Mouse (Mus musculus): ENCODE measurements around the gene 4931429L15Rik. TPM values are rescaled to one million over a fixed set of nuclear protein-coding genes. Genes with fewer than 3 reads are reported as not detected.
"Not testable (repeated sequence)": the region's sequence is repeated elsewhere in the genome, so short reads cannot be mapped to it uniquely, and the experiment has no call there.

Gene 4931429L15Rik
- polyA plus RNA-seq, 1 experiment from 2014 or later = not detected

GRCm38 (mm10) chr9:46337331-46337730 lies 17.5 kb upstream of the 4931429L15Rik start:
- Histone ChIP-seq H3K4me3 (no peak overlapping the region), H3K27ac (peak overlapping the region; percentile 70), H3K9ac (no peak overlapping the region), H3K27me3 (peaks cover 13% of the 10 kb centered on the region; the same call in 1 of the 2 replicates), H3K36me3 (no peaks in the 10 kb centered on the region), H3K9me3 (no peaks in the 10 kb centered on the region), H3K4me1 (replicated peaks) (peaks cover 33% of the 10 kb centered on the region), H3K4me2 (no peak overlapping the region)
- ATAC-seq (ENCODE audit: low FRiP score) = peak; percentile 11; the same call in 1 of the 2 replicates
- WGBS = 54% methylated on average over 7 of the region's 7 CpGs

- 68% methylated on average over 13 of the region's 14 CpGs for WGBS
- not testable (repeated sequence) for H3K9ac ChIP-seq; H3K4me2 ChIP-seq; H3K9me3 ChIP-seq; H3K27ac ChIP-seq; ATAC-seq (ENCODE audit: low FRiP score); H3K4me3 ChIP-seq; H3K36me3 ChIP-seq
- Histone ChIP-seq H3K4me1 (replicated peaks) (peaks cover 33% of the 10 kb centered on the region), H3K27me3 (peaks cover 13% of the 10 kb centered on the region; the same call in 1 of the 2 replicates)
Measured at GRCm38 (mm10) chr9:46336294-46336693, 16.5 kb upstream of the 4931429L15Rik start.

- Histone ChIP-seq H3K4me1 (replicated peaks) (peaks cover 33% of the 10 kb centered on the region), H3K27ac (no peak overlapping the region), H3K9me3 (no peaks in the 10 kb centered on the region), H3K9ac (no peak overlapping the region), H3K36me3 (no peaks in the 10 kb centered on the region), H3K4me3 (no peak overlapping the region), H3K27me3 (peaks cover 13% of the 10 kb centered on the region; the same call in 1 of the 2 replicates), H3K4me2 (no peak overlapping the region)
- 78% methylated on average over 10 of the region's 10 CpGs for WGBS
- no peak for ATAC-seq (ENCODE audit: low FRiP score)
Measured at GRCm38 (mm10) chr9:46335461-46335995, 15.7 kb upstream of the 4931429L15Rik start.

GRCm38 (mm10) chr9:46334471-46335025 lies 14.8 kb upstream of the 4931429L15Rik start:
- 33% methylated on average over 26 of the region's 26 CpGs for WGBS

GRCm38 (mm10) chr9:46331301-46331700 lies 11.5 kb upstream of the 4931429L15Rik start:
- Histone ChIP-seq H3K4me3 (no peak overlapping the region), H3K4me1 (replicated peaks) (peaks cover 30% of the 10 kb centered on the region), H3K27me3 (peaks cover 13% of the 10 kb centered on the region; the same call in 1 of the 2 replicates), H3K36me3 (no peaks in the 10 kb centered on the region), H3K9ac (no peak overlapping the region), H3K4me2 (no peak overlapping the region), H3K27ac (no peak overlapping the region), H3K9me3 (no peaks in the 10 kb centered on the region)
- no peak for ATAC-seq (ENCODE audit: low FRiP score)
- WGBS = 74% methylated on average over 1 of the region's 1 CpGs

More at GRCm38 (mm10) chr9:46334471-46335025, 14.8 kb upstream of the 4931429L15Rik start:
- H3K27ac ChIP-seq = no peak overlapping the region
- H3K27me3 ChIP-seq = peaks cover 13% of the 10 kb centered on the region; the same call in 1 of the 2 replicates
- H3K4me1 ChIP-seq (replicated peaks) = peaks cover 35% of the 10 kb centered on the region
- no peak overlapping the region for H3K9ac ChIP-seq
- no peak for ATAC-seq (ENCODE audit: low FRiP score)
- no peaks in the 10 kb centered on the region for H3K9me3 ChIP-seq
- H3K4me3 ChIP-seq = no peak overlapping the region
- H3K4me2 ChIP-seq = no peak overlapping the region
- H3K36me3 ChIP-seq = no peaks in the 10 kb centered on the region

- no peak for ATAC-seq (ENCODE audit: low FRiP score)
- H3K36me3 ChIP-seq = no peaks in the 10 kb centered on the region
- WGBS = 55% methylated on average over 6 of the region's 6 CpGs
Measured at GRCm38 (mm10) chr9:46330586-46330895, 10.8 kb upstream of the 4931429L15Rik start.

GRCm38 (mm10) chr9:46329801-46330585 lies 10.2 kb upstream of the 4931429L15Rik start:
- no peaks in the 10 kb centered on the region for H3K36me3 ChIP-seq
- peaks cover 33% of the 10 kb centered on the region for H3K4me1 ChIP-seq (replicated peaks)
- no peaks in the 10 kb centered on the region for H3K9me3 ChIP-seq
- ATAC-seq (ENCODE audit: low FRiP score) = no peak
- WGBS = 17% methylated on average over 24 of the region's 24 CpGs
- H3K27ac ChIP-seq = 0 out of 2 replicates have a peak overlapping the region, but pooled peaks have one; percentile 91
- H3K9ac ChIP-seq = no peak overlapping the region
- H3K27me3 ChIP-seq = peaks cover 12% of the 10 kb centered on the region; the same call in 1 of the 2 replicates
- no peak overlapping the region for H3K4me3 ChIP-seq
- no peak overlapping the region for H3K4me2 ChIP-seq

More at GRCm38 (mm10) chr9:46330586-46330895, 10.8 kb upstream of the 4931429L15Rik start:
- Histone ChIP-seq H3K27me3 (peaks cover 13% of the 10 kb centered on the region; the same call in 1 of the 2 replicates), H3K4me1 (replicated peaks) (peaks cover 30% of the 10 kb centered on the region), H3K4me3 (no peak overlapping the region), H3K4me2 (no peak overlapping the region), H3K9ac (no peak overlapping the region), H3K27ac (no peak overlapping the region), H3K9me3 (no peaks in the 10 kb centered on the region)

- ATAC-seq (ENCODE audit: low FRiP score) = peak; percentile 21; the same call in 1 of the 2 replicates
- H3K27me3 ChIP-seq = peaks cover 4% of the 10 kb centered on the region; the same call in 1 of the 2 replicates
- H3K4me3 ChIP-seq = peak overlapping the region; percentile 22
- peak overlapping the region; percentile 67 for H3K9ac ChIP-seq
- peak overlapping the region; percentile 53 for H3K4me2 ChIP-seq
- H3K36me3 ChIP-seq = no peaks in the 10 kb centered on the region
- under 1% methylated on average over 19 of the region's 19 CpGs for WGBS
- H3K9me3 ChIP-seq = no peaks in the 10 kb centered on the region
- peak overlapping the region; percentile 91 for H3K27ac ChIP-seq
- H3K4me1 ChIP-seq (replicated peaks) = peaks cover 28% of the 10 kb centered on the region
Measured at GRCm38 (mm10) chr9:46329250-46329648, 9.5 kb upstream of the 4931429L15Rik start.

GRCm38 (mm10) chr9:46328572-46329249 lies 8.9 kb upstream of the 4931429L15Rik start:
- Histone ChIP-seq H3K4me1 (replicated peaks) (peaks cover 26% of the 10 kb centered on the region), H3K9me3 (no peaks in the 10 kb centered on the region), H3K4me3 (peak overlapping the region; percentile 22), H3K4me2 (peak overlapping the region; percentile 53), H3K9ac (peak overlapping the region; percentile 67), H3K27me3 (peaks cover 2% of the 10 kb centered on the region; the same call in 1 of the 2 replicates), H3K36me3 (no peaks in the 10 kb centered on the region), H3K27ac (peak overlapping the region; percentile 91)
- WGBS = under 1% methylated on average over 30 of the region's 30 CpGs
- peak; percentile 77 for ATAC-seq (ENCODE audit: low FRiP score)

- no peaks in the 10 kb centered on the region for H3K9me3 ChIP-seq
- 44% methylated on average over 25 of the region's 25 CpGs for WGBS
- peak overlapping the region; percentile 53 for H3K4me2 ChIP-seq
- peak; percentile 38; the same call in 1 of the 2 replicates for ATAC-seq (ENCODE audit: low FRiP score)
- H3K27me3 ChIP-seq = peaks cover 2% of the 10 kb centered on the region; the same call in 1 of the 2 replicates
- peak overlapping the region; percentile 67; the same call in 1 of the 2 replicates for H3K9ac ChIP-seq
- H3K4me3 ChIP-seq = no peak overlapping the region; the same call in 1 of the 2 replicates
- H3K36me3 ChIP-seq = no peaks in the 10 kb centered on the region
- peak overlapping the region; percentile 91 for H3K27ac ChIP-seq
- peaks cover 26% of the 10 kb centered on the region for H3K4me1 ChIP-seq (replicated peaks)
Measured at GRCm38 (mm10) chr9:46327706-46328571, 8.2 kb upstream of the 4931429L15Rik start.

GRCm38 (mm10) chr9:46326694-46327405 lies 7.1 kb upstream of the 4931429L15Rik start:
- no peak for ATAC-seq (ENCODE audit: low FRiP score)
- H3K27ac ChIP-seq = no peak overlapping the region
- 90% methylated on average over 11 of the region's 11 CpGs for WGBS

More at GRCm38 (mm10) chr9:46326694-46327405, 7.1 kb upstream of the 4931429L15Rik start:
- no peak overlapping the region for H3K9ac ChIP-seq
- peaks cover 35% of the 10 kb centered on the region for H3K4me1 ChIP-seq (replicated peaks)
- H3K27me3 ChIP-seq = no peaks in the 10 kb centered on the region
- H3K4me3 ChIP-seq = no peak overlapping the region
- H3K36me3 ChIP-seq = no peaks in the 10 kb centered on the region
- no peaks in the 10 kb centered on the region for H3K9me3 ChIP-seq
- H3K4me2 ChIP-seq = no peak overlapping the region

All from hindbrain, embryonic 13.5 days (tissue).